Mouse (Mus musculus) embryonic facial prominence, embryonic 11.5 days (tissue): ENCODE measurements around the gene Ei24. TPM values are rescaled to one million over a fixed set of nuclear protein-coding genes. Genes with fewer than 3 reads are reported as not detected.

ENCODE experiments used
- ATAC-seq: fragments of 200-750 bp; cut with Nextera tagmentation; replicated peaks from 2 replicates; pipeline ENCODE4 v1.8.0; 2017; ENCODE audit warnings: low read depth; ENCODE audit not compliant: insufficient number of reproducible peaks, low FRiP score, low TSS enrichment
- DNase-seq: peaks from one replicate; pipeline ENCODE4 v3.0.0-alpha.2; 2015; ENCODE audit warnings: low spot score
- H3K27ac ChIP-seq: fragments of 300-500 bp; sonication (generic); replicated peaks from 2 replicates; pipeline ENCODE4 v1.5.1; 2014; ENCODE audit warnings: mild to moderate bottlenecking, low read depth, low read length, control low read depth
- H3K27me3 ChIP-seq: fragments of 300-500 bp; sonication (generic); 2 replicates; pipeline ENCODE4 v1.6.1; 2014; ENCODE audit warnings: mild to moderate bottlenecking, low read length, moderate library complexity, mixed read lengths; ENCODE audit not compliant: control insufficient read depth, insufficient read depth
- H3K36me3 ChIP-seq: fragments of 300-500 bp; sonication (generic); replicated peaks from 2 replicates; pipeline ENCODE4 v1.6.1; 2014; ENCODE audit warnings: low read depth, mild to moderate bottlenecking, low read length, moderate library complexity, mixed read lengths; ENCODE audit not compliant: control insufficient read depth, insufficient read depth
- H3K4me1 ChIP-seq: fragments of 300-500 bp; sonication (generic); 2 replicates; pipeline ENCODE4 v1.6.1; 2014; ENCODE audit warnings: low read length, mixed read lengths; ENCODE audit not compliant: control insufficient read depth, insufficient read depth
- H3K4me2 ChIP-seq: fragments of 300-500 bp; sonication (generic); 2 replicates; pipeline ENCODE4 v1.6.1; 2014; ENCODE audit warnings: low read depth, mild to moderate bottlenecking, control low read depth, low read length, moderate library complexity
- H3K4me3 ChIP-seq: fragments of 300-500 bp; sonication (generic); 2 replicates; pipeline ENCODE4 v1.5.1; 2014; ENCODE audit warnings: low read depth, low read length, control low read depth
- H3K9ac ChIP-seq: fragments of 300-500 bp; sonication (generic); replicated peaks from 2 replicates; pipeline ENCODE4 v1.6.1; 2014; ENCODE audit warnings: mild to moderate bottlenecking, control low read depth, low read length
- H3K9me3 ChIP-seq: fragments of 300-500 bp; sonication (generic); replicated peaks from 2 replicates; pipeline ENCODE4 v1.6.1; 2016; ENCODE audit warnings: mild to moderate bottlenecking, low read length, inconsistent platforms, mixed read lengths; ENCODE audit not compliant: control insufficient read depth
- whole genome bisulfite sequencing: fragments of 180-500 bp; shearing (Covaris S2); extraction: QIAGEN DNeasy Blood & Tissue Kit; methylation state at CpG from one replicate; pipeline ENCODE4 v1.1.7; 2014; 5-methylcytosine and 5-hydroxymethylcytosine counted together
- polyA plus RNA-seq: library from polyadenylated mRNA; unstranded; fragments of >200 nt; fragmentation: Nextera tagmentation; extraction: Ambion mirVana; gene quantifications from 2 replicates; pipeline ENCODE4 v1.2.1, GENCODE M21; 2014

Ei24 gene
- polyA plus RNA-seq, 1 experiment from 2014 or later = 73.6 TPM

DNA sequence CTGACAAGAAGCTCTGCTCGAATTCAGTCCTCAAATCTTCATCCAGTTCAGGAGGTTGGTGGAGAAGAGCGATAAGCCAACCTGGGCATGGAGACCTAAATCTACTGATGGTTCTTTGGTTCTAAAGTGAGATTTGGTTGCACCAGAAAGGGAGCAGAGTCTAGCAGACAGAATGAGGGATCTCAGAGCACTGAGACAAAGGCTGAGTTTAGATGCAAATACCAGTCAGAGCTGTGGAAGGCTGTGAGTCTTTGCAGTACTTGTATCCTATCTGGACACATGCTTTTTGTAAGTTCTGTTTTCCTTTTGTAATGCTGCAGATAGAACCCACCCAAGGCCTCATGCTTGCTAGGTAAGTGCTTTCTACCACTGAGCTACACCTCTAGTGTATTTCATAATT is 24.8 kb upstream of the Ei24 start:
- DNase-seq (no peak), ATAC-seq (peak; percentile 32)
- Histone ChIP-seq H3K36me3 (no peaks in the 10 kb centered on the region), H3K4me1 (no peaks in the 10 kb centered on the region), H3K9ac (peak overlapping the region; percentile 32; the same call in 1 of the 2 replicates), H3K27ac (peak overlapping the region; percentile 29; the same call in 1 of the 2 replicates), H3K4me3 (peak overlapping the region; percentile 3; the same call in 1 of the 2 replicates), H3K27me3 (no peaks in the 10 kb centered on the region), H3K9me3 (no peaks in the 10 kb centered on the region), H3K4me2 (peak overlapping the region; percentile 30)
- 25% methylated on average over 2 of the region's 2 CpGs for WGBS

GRCm38 (mm10) chr9:36821644-36822000 is 24.4 kb upstream of the Ei24 start, which contains the start of gene Fez1:
Gene Fez1, plus strand, starts transcription at chr9:36821864.
- Histone ChIP-seq H3K27me3 (no peaks in the 10 kb centered on the region), H3K9me3 (no peaks in the 10 kb centered on the region), H3K9ac (peak within 1 kb of the TSS; percentile 33; the same call in 1 of the 2 replicates), H3K4me2 (peak within 1 kb of the TSS; percentile 30), H3K4me3 (peak within 1 kb of the TSS; percentile 3; the same call in 1 of the 2 replicates), H3K36me3 (no peaks in the 10 kb centered on the region), H3K4me1 (no peaks in the 10 kb centered on the region), H3K27ac (peak within 1 kb of the TSS; percentile 29)
- DNase-seq (peak; percentile 93), ATAC-seq (peak; percentile 96)
- 2% methylated on average over 8 of the region's 8 CpGs for WGBS

- ATAC-seq (peak; percentile 86), DNase-seq (peak; percentile 46)
- Histone ChIP-seq H3K27ac (peak overlapping the region; percentile 15; the same call in 1 of the 2 replicates), H3K27me3 (no peaks in the 10 kb centered on the region), H3K36me3 (no peaks in the 10 kb centered on the region), H3K4me1 (no peaks in the 10 kb centered on the region), H3K4me3 (no peak overlapping the region), H3K9ac (peak overlapping the region; percentile 33; the same call in 1 of the 2 replicates), H3K4me2 (peak overlapping the region; percentile 30; the same call in 1 of the 2 replicates), H3K9me3 (no peaks in the 10 kb centered on the region)
- 30% methylated on average over 9 of the region's 9 CpGs for WGBS
Observed at GRCm38 (mm10) chr9:36820969-36821643, 23.9 kb upstream of the Ei24 start.

DNA sequence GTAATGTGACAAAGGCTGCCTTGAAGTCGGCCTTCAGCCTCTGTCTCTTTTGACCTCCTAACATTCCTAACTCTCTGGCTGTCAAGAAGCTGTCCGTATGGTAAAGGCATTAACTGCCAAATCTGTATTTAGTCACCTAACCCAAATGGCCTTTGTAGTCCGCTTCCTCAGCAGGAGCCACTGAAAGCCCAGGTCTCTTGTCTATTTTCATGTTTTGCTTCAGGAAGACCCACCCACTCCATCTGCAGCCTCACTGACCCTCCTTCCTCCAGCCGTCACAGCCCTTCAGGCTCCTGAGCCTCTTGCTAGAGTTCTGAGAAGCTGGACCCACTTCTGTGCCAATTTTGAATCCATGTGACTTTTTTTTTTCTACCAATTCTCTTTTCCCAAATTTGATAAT is 21.7 kb upstream of the Ei24 start:
- H3K9me3 ChIP-seq = no peaks in the 10 kb centered on the region
- DNase-seq (no peak), ATAC-seq (no peak)
- H3K27me3 ChIP-seq = no peaks in the 10 kb centered on the region
- WGBS = 50% methylated on average over 4 of the region's 4 CpGs
- no peak overlapping the region for H3K4me3 ChIP-seq
- H3K4me2 ChIP-seq = no peak overlapping the region
- no peaks in the 10 kb centered on the region for H3K4me1 ChIP-seq
- H3K36me3 ChIP-seq = no peaks in the 10 kb centered on the region
- no peak overlapping the region for H3K9ac ChIP-seq
- H3K27ac ChIP-seq = no peak overlapping the region

DNA sequence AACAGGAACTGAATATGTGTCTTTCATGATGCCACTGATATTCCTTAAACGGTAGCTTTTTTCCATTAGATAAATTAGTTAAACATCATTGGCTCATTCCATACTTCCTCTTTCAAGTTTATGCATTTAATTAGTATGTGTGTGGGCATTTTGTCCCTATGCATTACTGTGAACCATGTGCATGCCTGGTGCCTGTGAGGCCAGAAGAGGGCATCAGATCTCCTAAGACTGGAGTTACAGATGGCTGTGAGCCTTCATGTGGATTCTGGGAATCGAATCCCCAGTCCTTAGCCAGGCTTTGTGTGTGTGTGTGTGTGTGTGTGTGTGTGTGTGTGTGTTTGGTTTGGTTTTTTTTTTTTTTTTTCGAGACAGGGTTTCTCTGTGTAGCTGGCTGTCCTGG is 17.3 kb upstream of the Ei24 start:
- no peaks in the 10 kb centered on the region for H3K27me3 ChIP-seq
- DNase-seq = no peak
- H3K4me1 ChIP-seq = no peaks in the 10 kb centered on the region
- H3K4me2 ChIP-seq = no peak overlapping the region
- WGBS = 73% methylated on average over 3 of the region's 3 CpGs
- no peak for ATAC-seq
- H3K4me3 ChIP-seq = no peak overlapping the region
- no peaks in the 10 kb centered on the region for H3K9me3 ChIP-seq
- no peak overlapping the region for H3K27ac ChIP-seq
- H3K9ac ChIP-seq = no peak overlapping the region
- no peaks in the 10 kb centered on the region for H3K36me3 ChIP-seq

- ATAC-seq = no peak
- Histone ChIP-seq H3K36me3 (no peaks in the 10 kb centered on the region), H3K4me1 (no peaks in the 10 kb centered on the region), H3K9me3 (no peaks in the 10 kb centered on the region), H3K4me2 (no peak overlapping the region), H3K27ac (no peak overlapping the region), H3K4me3 (no peak overlapping the region), H3K9ac (no peak overlapping the region), H3K27me3 (no peaks in the 10 kb centered on the region)
- DNase-seq = no peak
- 91% methylated on average over 5 of the region's 5 CpGs for WGBS
Observed at GRCm38 (mm10) chr9:36808126-36808785, 11.1 kb upstream of the Ei24 start.

DNA sequence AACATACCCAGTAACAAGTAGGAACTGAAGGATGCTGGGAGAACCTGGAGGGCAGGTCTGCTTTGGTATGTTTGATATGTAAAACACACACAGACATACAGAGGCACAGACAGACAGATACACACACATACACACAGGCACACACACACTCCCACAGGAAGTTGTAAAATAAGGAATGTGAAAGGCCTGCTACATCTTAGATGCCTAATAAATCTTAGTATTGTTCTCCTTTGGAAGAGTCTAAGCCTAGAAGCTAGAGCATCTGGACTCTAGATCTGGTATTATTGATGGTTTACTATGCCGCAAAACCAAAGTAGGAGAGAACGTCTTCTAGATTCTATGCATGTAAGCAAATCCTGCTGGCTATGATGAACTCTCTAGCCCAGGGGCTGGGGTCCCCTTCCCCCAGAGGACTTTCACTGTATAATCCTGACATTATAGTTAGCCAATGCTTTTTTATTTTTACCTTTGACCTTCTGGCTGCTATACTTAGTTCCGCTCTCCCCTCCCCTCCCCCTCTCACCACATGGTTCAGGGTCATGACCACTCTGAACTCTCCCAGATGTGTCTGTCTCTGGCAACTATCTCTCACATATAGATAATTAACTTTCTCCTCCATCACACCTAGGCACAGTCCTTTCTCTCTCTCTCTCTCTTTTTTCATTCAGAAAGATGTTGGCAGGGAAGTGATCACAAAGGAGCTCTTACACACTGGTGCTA is 8.2 kb upstream of the Ei24 start:
- H3K27ac ChIP-seq = no peak overlapping the region
- no peaks in the 10 kb centered on the region for H3K9me3 ChIP-seq
- DNase-seq (no peak), ATAC-seq (no peak)
- no peaks in the 10 kb centered on the region for H3K4me1 ChIP-seq
- no peaks in the 10 kb centered on the region for H3K36me3 ChIP-seq
- no peaks in the 10 kb centered on the region for H3K27me3 ChIP-seq
- no peak overlapping the region for H3K4me2 ChIP-seq
- H3K4me3 ChIP-seq = no peak overlapping the region
- no peak overlapping the region for H3K9ac ChIP-seq
- WGBS = 81% methylated on average over 3 of the region's 3 CpGs

DNA sequence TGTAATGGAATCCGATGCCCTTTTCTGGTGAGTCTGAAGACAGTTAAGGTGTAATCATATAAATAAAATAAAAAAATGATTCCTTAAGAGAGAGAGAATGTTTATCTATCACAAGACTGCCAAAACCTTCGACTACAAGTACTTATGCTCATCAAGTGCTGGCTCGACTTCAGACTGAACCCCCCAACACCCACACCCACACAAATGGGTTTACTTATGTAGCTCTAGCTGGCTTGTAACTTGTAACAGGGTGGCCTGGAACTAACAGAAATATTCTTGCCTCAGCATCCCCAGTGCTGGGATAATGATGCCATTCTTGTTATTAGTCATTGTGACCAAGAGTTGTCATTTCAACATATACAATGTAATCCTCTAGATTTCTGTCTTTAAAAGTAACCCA is 6.7 kb upstream of the Ei24 start:
- no peaks in the 10 kb centered on the region for H3K4me1 ChIP-seq
- no peaks in the 10 kb centered on the region for H3K9me3 ChIP-seq
- H3K27ac ChIP-seq = no peak overlapping the region
- WGBS = 82% methylated on average over 3 of the region's 3 CpGs
- H3K27me3 ChIP-seq = no peaks in the 10 kb centered on the region
- no peak overlapping the region for H3K4me2 ChIP-seq
- no peak for DNase-seq
- no peak overlapping the region for H3K9ac ChIP-seq
- ATAC-seq = no peak
- H3K4me3 ChIP-seq = no peak overlapping the region
- H3K36me3 ChIP-seq = no peaks in the 10 kb centered on the region
